Mouse (Mus musculus): Measurements from ENCODE around the gene Inppl1. TPM values are rescaled to one million over a fixed set of nuclear protein-coding genes. Genes with fewer than 3 reads are reported as not detected.

Gene Inppl1
- polyA plus RNA-seq, 1 experiment: 116 TPM

GRCm38 (mm10) chr7:101823758-101824630 is 14.0 kb downstream of the Inppl1 start:
- H3K79me2 ChIP-seq (ENCODE audit: control insufficient read depth, insufficient read depth): no peaks in the 10 kb centered on the region
- no peak overlapping the region for H3ac ChIP-seq (ENCODE audit: control insufficient read depth, insufficient read length, low read depth)
- no peak for TF ChIP-seq MAX (IDR thresholded peaks at IDR 0.05)
- TF ChIP-seq CTCF (IDR thresholded peaks at IDR 0.05; ENCODE audit: control insufficient read depth, insufficient read depth, insufficient read length): no peak
- no peak for TF ChIP-seq CEBPB (IDR thresholded peaks at IDR 0.05; ENCODE audit: low read depth)
- no peak for TF ChIP-seq MYOG (IDR thresholded peaks at IDR 0.05; ENCODE audit: control insufficient read depth, extremely low read depth, insufficient read length)
- no peak for TF ChIP-seq USF1 (IDR thresholded peaks at IDR 0.05; ENCODE audit: low read depth)
- TF ChIP-seq FOSL1 (IDR thresholded peaks at IDR 0.05; ENCODE audit: insufficient read depth, low read length, poor library complexity, severe bottlenecking): no peak
- no peak for TF ChIP-seq MYOD1 (IDR thresholded peaks at IDR 0.05; ENCODE audit: control insufficient read depth, insufficient read length, low read depth)
- H3K4me3 ChIP-seq (ENCODE audit: insufficient read depth, poor library complexity, severe bottlenecking): no peak overlapping the region
- H3K27me3 ChIP-seq (ENCODE audit: control insufficient read depth, insufficient read depth, insufficient read length): no peaks in the 10 kb centered on the region
- no peaks in the 10 kb centered on the region for H3K79me3 ChIP-seq (ENCODE audit: low read depth)
- H3K36me3 ChIP-seq (ENCODE audit: control insufficient read depth, insufficient read depth): peaks cover 42% of the 10 kb centered on the region

GRCm38 (mm10) chr7:101822836-101823757 is 14.9 kb downstream of the Inppl1 start:
- no peak overlapping the region for H3ac ChIP-seq (ENCODE audit: control insufficient read depth, insufficient read length, low read depth)
- H3K79me2 ChIP-seq (ENCODE audit: control insufficient read depth, insufficient read depth): no peaks in the 10 kb centered on the region
- H3K4me3 ChIP-seq (ENCODE audit: insufficient read depth, poor library complexity, severe bottlenecking): no peak overlapping the region
- H3K79me3 ChIP-seq (ENCODE audit: low read depth): no peaks in the 10 kb centered on the region
- TF ChIP-seq CEBPB (IDR thresholded peaks at IDR 0.05; ENCODE audit: low read depth) (no peak), CTCF (IDR thresholded peaks at IDR 0.05; ENCODE audit: control insufficient read depth, insufficient read depth, insufficient read length) (no peak)
- H3K36me3 ChIP-seq (ENCODE audit: control insufficient read depth, insufficient read depth): peaks cover 33% of the 10 kb centered on the region
- H3K27me3 ChIP-seq (ENCODE audit: control insufficient read depth, insufficient read depth, insufficient read length): no peaks in the 10 kb centered on the region

DNA sequence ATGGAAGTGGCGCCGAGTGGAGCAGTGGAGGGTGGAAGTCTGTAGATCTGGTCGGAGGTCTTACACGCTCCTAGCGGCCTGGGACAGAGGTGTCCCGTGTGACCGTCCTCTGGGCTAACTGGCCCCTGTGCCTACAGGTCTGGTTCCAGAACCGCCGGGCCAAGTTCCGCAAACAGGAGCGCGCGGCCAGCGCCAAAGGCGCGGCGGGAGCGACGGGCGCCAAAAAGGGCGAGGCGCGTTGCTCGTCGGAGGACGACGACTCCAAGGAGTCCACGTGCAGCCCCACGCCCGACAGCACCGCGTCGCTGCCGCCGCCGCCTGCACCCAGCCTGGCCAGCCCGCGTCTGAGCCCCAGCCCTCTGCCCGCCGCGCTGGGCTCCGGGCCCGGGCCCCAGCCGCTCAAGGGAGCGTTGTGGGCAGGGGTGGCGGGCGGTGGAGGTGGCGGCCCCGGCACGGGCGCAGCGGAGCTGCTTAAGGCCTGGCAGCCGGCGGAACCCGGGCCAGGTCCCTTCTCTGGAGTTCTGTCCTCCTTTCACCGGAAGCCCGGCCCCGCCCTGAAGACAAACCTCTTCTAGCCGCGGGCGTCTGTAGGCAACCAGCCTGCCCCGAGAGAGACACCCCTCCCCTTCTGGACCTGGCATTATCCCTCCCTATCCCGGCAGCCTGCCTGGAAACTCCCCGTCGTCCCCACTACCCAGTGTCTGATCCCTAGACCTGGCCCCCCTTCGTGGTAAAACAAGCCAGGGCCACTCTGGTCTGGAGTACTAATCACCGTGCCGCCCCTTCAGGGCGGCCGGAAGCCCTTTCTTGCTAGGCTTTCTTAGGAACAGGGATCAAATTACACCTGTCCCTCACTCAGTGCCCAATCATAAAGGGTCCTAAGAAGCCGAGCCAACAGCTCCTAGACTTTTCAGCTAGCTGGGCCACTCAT is 16.2 kb downstream of the Inppl1 start:
- Histone ChIP-seq H3ac (ENCODE audit: control insufficient read depth, insufficient read length, low read depth) (no peak overlapping the region), H3K79me3 (ENCODE audit: low read depth) (no peaks in the 10 kb centered on the region), H3K27me3 (ENCODE audit: control insufficient read depth, insufficient read depth, insufficient read length) (peaks cover 6% of the 10 kb centered on the region), H3K79me2 (ENCODE audit: control insufficient read depth, insufficient read depth) (no peaks in the 10 kb centered on the region), H3K4me3 (ENCODE audit: insufficient read depth, poor library complexity, severe bottlenecking) (no peak overlapping the region), H3K36me3 (ENCODE audit: control insufficient read depth, insufficient read depth) (peaks cover 21% of the 10 kb centered on the region)
- TF ChIP-seq MYOG (IDR thresholded peaks at IDR 0.05; ENCODE audit: control insufficient read depth, extremely low read depth, insufficient read length): no peak
- TF ChIP-seq MAX (IDR thresholded peaks at IDR 0.05): no peak
- TF ChIP-seq FOSL1 (IDR thresholded peaks at IDR 0.05; ENCODE audit: insufficient read depth, low read length, poor library complexity, severe bottlenecking): no peak
- TF ChIP-seq MYOD1 (IDR thresholded peaks at IDR 0.05; ENCODE audit: control insufficient read depth, insufficient read length, low read depth): no peak
- TF ChIP-seq USF1 (IDR thresholded peaks at IDR 0.05; ENCODE audit: low read depth): no peak
- no peak for TF ChIP-seq CTCF (IDR thresholded peaks at IDR 0.05; ENCODE audit: control insufficient read depth, insufficient read depth, insufficient read length)
- no peak for TF ChIP-seq CEBPB (IDR thresholded peaks at IDR 0.05; ENCODE audit: low read depth)

GRCm38 (mm10) chr7:101820295-101821030 is 17.6 kb downstream of the Inppl1 start:
- Histone ChIP-seq H3K4me3 (ENCODE audit: insufficient read depth, poor library complexity, severe bottlenecking) (no peak overlapping the region), H3ac (ENCODE audit: control insufficient read depth, insufficient read length, low read depth) (no peak overlapping the region), H3K36me3 (ENCODE audit: control insufficient read depth, insufficient read depth) (peaks cover 13% of the 10 kb centered on the region), H3K79me2 (ENCODE audit: control insufficient read depth, insufficient read depth) (no peaks in the 10 kb centered on the region), H3K27me3 (ENCODE audit: control insufficient read depth, insufficient read depth, insufficient read length) (peaks cover 6% of the 10 kb centered on the region), H3K79me3 (ENCODE audit: low read depth) (no peaks in the 10 kb centered on the region)
- TF ChIP-seq MYOD1 (IDR thresholded peaks at IDR 0.05; ENCODE audit: control insufficient read depth, insufficient read length, low read depth): no peak
- no peak for TF ChIP-seq CEBPB (IDR thresholded peaks at IDR 0.05; ENCODE audit: low read depth)
- no peak for TF ChIP-seq FOSL1 (IDR thresholded peaks at IDR 0.05; ENCODE audit: insufficient read depth, low read length, poor library complexity, severe bottlenecking)
- TF ChIP-seq CTCF (IDR thresholded peaks at IDR 0.05; ENCODE audit: control insufficient read depth, insufficient read depth, insufficient read length): no peak
- no peak for TF ChIP-seq USF1 (IDR thresholded peaks at IDR 0.05; ENCODE audit: low read depth)
- no peak for TF ChIP-seq MYOG (IDR thresholded peaks at IDR 0.05; ENCODE audit: control insufficient read depth, extremely low read depth, insufficient read length)
- TF ChIP-seq MAX (IDR thresholded peaks at IDR 0.05): no peak
